Mouse (Mus musculus) cerebellum, adult 11-12 months (tissue): ENCODE measurements around the gene Zfp830.

ENCODE experiments used
- DNase-seq: peaks from one replicate; pipeline ENCODE4 v3.0.0; 2022

Gene Zfp830

GRCm38 (mm10) chr11:82763742-82764437, at the start of gene Zfp830, which contains the start of gene Cct6b:
Gene Zfp830 (plus strand): TSS chr11:82764345.
Gene Cct6b (minus strand): TSS chr11:82764321.
- DNase-seq, result peak; percentile 91

GRCm38 (mm10) chr11:82719294-82719693, 44.9 kb upstream of the Zfp830 start:
- DNase-seq, result no peak

- DNase-seq, result no peak
Measured at GRCm38 (mm10) chr11:82726862-82727261, 37.3 kb upstream of the Zfp830 start.

- no peak for DNase-seq
Measured at GRCm38 (mm10) chr11:82734227-82734626, 29.9 kb upstream of the Zfp830 start.

- DNase-seq, result no peak
Measured at GRCm38 (mm10) chr11:82739006-82739405, 25.1 kb upstream of the Zfp830 start.

GRCm38 (mm10) chr11:82746138-82746537, 18.0 kb upstream of the Zfp830 start:
- no peak for DNase-seq

GRCm38 (mm10) chr11:82746857-82747366, 17.2 kb upstream of the Zfp830 start:
- DNase-seq, result no peak

GRCm38 (mm10) chr11:82752349-82753115, 11.6 kb upstream of the Zfp830 start:
- DNase-seq, result no peak

GRCm38 (mm10) chr11:82755919-82756318, 8.2 kb upstream of the Zfp830 start:
- DNase-seq, result no peak

GRCm38 (mm10) chr11:82762286-82762829, 1.8 kb upstream of the Zfp830 start:
- no peak for DNase-seq

- DNase-seq, result no peak
Measured at GRCm38 (mm10) chr11:82763261-82763660, 884 bp upstream of the Zfp830 start.

- no peak for DNase-seq
Measured at GRCm38 (mm10) chr11:82764438-82764924, 336 bp downstream of the Zfp830 start.

GRCm38 (mm10) chr11:82780134-82780533, 16.0 kb downstream of the Zfp830 start:
- no peak for DNase-seq

GRCm38 (mm10) chr11:82780983-82781903, 17.1 kb downstream of the Zfp830 start, which contains the start of gene Lig3:
Gene Lig3 (plus strand): TSS chr11:82781108.
- peak; percentile 93 for DNase-seq

GRCm38 (mm10) chr11:82782197-82782596, 18.1 kb downstream of the Zfp830 start:
- DNase-seq, result no peak

- no peak for DNase-seq
Measured at GRCm38 (mm10) chr11:82783453-82783852, 19.3 kb downstream of the Zfp830 start.

GRCm38 (mm10) chr11:82806656-82807055, 42.5 kb downstream of the Zfp830 start:
- no peak for DNase-seq

- no peak for DNase-seq
Measured at GRCm38 (mm10) chr11:82807370-82807769, 43.2 kb downstream of the Zfp830 start.

GRCm38 (mm10) chr11:82808485-82808884, 44.3 kb downstream of the Zfp830 start:
- no peak for DNase-seq
